Mouse (Mus musculus) urinary bladder, postnatal 10 days (tissue): ENCODE measurements around the gene Slc34a1.
"Not testable (repeated sequence)": the region's sequence is repeated elsewhere in the genome, so short reads cannot be mapped to it uniquely, and the experiment has no call there.

Source experiments
- DNase-seq: peaks from one replicate; pipeline ENCODE4 v3.0.0; 2022; ENCODE audit warnings: low spot score

Gene Slc34a1

DNA sequence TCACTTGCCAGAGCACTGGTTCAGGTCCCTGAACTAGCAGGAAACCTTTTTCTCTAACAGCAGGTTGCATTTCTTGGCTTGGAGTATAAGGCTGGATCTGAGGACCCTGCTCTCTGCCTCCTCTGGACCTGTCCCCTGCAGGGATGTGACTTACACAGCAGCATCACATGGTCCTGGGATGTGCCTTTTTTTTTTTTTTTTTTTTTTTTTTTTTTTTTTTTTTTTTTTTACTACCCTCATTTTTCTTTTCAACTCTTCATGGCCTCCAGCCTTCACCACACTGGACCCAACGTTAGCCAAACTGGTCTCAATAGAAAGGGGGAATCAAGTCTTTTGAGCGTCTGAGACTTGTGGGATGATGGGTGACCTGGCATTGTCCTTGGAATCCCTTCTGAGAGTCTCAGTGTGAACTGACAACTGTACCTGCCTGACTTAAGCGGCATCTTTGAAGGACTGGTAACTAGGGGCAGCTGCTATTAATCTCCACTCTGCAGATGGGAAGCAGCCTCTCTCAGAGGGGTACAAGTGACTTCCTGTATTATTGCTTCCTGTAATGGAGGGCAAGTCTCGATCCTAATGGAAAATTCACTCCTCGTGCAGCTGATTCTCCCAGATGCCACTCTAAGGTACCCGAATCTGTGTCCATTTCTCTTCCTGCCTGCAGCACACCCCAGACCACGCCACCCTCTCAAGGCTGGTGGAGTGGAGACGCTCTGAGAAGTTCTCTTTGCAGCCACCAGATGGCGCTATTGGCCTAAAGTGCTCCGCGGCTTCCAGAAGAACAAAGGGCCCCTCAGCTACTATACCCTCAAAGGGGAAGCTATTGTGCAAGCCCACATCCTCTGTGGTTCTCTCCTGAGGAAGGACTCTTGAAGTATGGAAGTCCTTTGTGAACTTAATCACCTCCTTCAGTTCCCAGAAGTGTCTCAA, 7.1 kb downstream of the Slc34a1 start:
- DNase-seq = peak; percentile 42

DNA sequence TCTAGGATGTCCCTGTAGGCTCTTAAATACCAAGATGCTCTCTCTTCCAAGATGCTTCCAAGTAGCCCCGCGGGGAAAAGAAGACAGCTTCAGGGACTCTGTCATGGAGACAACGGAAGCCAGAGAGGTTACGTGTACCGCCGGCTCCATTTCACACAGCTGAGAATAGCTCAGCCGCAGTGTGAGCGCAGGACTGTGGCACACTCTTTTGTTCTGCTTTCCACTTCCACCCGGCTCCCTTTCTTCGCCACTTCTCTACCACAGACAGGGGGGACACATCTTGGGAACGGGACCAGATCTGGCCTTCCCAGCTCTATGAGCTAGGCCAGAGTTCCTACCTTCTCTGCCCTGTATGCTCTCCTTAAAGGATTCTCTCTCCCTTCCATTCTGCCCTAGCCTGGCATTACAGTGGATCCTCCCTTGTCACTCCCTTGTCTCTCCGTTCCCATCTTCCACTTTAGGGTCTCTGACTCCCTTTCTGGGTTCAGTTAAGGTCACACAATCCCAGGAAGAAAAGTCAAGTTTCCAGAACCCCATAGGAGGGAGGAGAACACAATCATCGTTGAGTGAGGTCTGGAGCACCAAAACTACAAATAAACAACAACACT, 7.9 kb downstream of the Slc34a1 start:
- DNase-seq = no peak

DNA sequence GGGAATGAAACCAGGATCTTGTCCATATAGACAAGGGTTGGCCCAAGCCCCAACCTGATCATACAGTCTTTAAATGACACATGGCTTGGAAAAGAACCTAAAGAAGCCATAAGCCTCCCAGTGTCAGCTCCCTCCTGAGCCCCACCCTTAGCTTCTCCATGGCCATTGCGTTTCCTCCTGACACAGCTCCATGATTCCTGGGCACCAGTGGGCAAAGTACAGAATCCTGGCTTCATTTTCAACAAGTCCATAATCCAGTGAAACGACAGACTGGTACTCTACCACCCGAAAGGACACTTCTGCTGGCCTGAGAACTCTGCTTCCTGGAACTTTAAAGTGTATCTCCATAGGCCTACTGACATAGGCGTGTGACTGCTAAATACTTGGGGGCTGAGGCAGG, 9.4 kb downstream of the Slc34a1 start:
- DNase-seq = no peak

DNA sequence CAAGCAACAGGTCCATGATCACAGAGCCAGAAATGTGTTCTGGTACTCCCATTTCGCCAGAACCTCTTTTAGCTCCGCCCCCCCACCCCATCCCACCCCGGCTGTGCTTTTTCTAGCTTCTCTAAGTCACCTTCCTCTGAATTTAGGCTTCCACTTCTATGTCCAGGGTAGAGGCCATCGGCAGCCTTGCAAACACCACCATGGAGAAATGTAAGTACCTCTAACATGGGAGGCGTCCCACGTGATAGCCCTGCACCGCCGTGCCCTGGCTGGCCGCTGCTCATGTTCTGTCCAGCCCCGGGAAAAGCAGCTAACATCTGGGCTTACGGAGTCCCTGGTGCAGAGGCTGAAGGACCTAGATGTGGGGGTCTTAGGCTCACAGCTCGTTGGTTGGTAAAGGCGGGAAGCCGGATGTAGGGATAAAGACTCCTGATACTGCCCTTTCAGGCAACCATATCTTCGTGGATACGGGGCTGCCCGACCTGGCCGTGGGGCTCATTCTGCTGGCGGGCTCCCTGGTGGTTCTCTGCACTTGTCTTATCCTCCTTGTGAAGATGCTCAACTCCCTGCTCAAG, 10.6 kb downstream of the Slc34a1 start:
- DNase-seq = no peak

GRCm38 (mm10) chr13:55411826-55412225, 13.8 kb downstream of the Slc34a1 start:
- no peak for DNase-seq

- DNase-seq = no peak
Observed at GRCm38 (mm10) chr13:55412643-55413307, 14.8 kb downstream of the Slc34a1 start.

DNA sequence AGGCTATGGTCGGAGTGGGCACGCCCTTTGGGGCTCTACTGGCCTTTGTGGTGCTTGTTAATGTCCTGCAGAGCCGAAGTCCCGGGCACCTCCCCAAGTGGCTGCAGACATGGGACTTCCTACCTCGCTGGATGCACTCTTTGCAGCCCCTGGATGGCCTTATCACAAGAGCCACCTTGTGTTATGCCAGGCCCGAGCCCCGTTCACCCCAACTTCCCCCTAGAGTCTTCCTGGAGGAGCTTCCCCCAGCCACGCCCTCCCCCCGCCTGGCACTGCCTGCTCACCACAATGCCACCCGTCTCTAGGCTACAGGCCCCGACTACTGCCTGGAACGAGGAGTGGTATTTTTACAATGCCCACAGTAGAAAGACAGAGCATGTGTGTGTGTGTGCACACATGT, 15.3 kb downstream of the Slc34a1 start:
- no peak for DNase-seq

- DNase-seq = no peak
Observed at GRCm38 (mm10) chr13:55414743-55415380, 16.9 kb downstream of the Slc34a1 start, which contains the start of gene Pfn3. Gene Pfn3, minus strand, starts transcription at chr13:55415232.

GRCm38 (mm10) chr13:55418004-55418403, 20.0 kb downstream of the Slc34a1 start:
- peak; percentile 68 for DNase-seq

GRCm38 (mm10) chr13:55419142-55419541, 21.2 kb downstream of the Slc34a1 start:
- DNase-seq = no peak

DNA sequence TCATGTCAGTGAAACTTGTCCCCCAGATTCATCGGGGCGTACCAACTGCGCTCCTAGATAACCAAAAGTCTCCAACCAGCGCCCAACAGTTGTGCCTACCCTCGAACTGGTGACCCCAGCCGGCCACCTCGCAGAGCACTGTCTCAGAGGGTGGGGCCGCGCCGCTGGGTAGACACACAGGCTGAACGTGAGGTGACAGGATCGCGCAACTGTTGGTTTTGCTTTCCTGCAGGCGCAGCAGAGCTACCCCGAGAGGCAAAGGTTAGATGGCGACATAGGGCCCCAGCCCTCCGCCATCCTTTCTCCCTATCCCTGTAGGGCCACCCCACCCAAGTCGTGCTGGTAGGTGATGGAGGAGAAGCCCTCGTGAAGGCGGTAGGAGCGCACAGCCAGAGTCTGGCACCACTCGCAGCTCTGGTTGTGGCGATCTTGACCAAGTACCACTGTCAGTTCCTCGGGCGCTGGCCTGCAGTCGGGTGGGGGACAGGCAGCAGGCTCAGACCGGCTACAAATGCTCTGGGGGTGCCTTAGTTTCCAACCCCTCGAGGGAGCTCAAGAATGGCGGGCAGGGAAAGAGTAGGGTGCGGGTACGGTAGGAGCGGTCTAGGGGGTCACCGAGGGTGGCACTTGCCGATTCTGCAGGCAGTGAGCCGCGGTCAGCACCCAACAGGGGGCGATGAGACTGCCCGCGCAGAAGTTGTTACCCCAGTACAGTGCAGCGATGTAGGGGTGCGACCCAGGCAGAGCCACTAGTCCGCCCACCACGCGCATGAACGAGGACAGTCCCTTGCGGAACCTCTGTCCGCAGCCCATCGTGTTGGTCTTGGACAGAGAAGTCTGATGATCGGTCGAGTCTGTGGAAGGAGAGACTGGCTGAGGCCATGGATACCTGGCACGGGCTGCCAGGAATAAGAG, 22.3 kb downstream of the Slc34a1 start:
- no peak for DNase-seq

DNA sequence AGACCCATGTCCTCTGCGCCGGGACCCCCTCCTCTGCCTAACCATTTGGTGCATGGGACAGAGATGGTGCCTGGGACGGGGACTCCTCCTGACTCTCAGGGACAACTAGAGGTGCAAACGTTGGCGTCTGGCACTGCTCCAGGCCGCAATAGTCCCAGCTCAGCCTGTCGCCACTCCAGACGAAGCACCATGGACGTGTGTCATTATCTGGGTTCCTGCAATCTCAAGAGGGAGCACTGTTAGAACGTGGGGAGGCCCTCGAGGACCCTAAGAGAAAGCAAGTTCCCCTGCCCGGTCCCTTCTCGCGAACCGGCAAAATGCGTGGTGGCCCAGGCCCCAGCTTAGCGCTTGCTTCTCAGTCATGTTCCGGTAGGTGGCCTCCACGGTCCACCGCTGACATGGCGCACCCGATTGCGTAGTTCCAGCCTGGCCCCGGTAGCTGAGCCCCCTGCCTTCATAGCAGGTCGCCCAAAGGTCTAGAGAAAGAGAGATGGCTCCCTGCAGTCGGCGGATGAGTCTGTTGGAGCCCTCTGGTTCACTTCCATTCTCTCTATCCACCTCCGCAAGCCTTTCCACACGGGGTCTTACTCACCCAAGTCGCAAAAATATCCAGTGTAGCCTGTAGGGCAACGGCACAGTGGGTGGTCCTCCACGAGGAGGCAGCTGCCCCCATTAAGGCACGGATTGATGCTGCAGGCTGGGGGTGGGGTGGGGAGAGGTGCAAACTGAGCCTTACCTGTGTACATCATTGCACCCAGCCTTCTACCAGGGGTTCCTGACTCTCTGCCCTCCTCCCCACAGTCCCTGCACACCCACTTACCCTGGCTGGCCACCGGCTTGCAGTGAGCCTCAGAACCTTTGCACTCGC, 23.2 kb downstream of the Slc34a1 start:
- no peak for DNase-seq

DNA sequence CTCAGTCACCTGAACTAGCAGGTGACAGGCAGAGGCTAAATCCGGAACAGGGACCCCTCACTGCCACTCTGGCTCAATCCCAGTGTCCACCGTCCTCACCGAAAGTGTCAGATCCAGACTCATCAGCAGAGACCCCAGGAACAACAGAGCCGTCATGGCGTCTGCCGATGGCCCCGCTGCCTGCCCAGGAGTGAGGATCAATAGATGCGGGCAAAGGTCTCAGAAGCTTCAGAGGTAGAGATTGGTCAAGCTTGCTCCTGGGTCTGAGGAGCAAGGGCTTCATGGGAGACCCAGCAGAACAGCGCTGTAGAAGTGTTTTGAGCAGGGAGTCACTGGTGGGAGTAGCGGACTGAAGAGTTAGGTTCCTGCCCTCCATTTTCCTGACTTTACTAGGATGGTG, 28.6 kb downstream of the Slc34a1 start, which contains the start of gene F12:
TSS of gene F12 (minus strand) at position 181 of the 400 bp plus-strand sequence.
- no peak for DNase-seq

GRCm38 (mm10) chr13:55429226-55429888, 31.4 kb downstream of the Slc34a1 start:
- no peak for DNase-seq

DNA sequence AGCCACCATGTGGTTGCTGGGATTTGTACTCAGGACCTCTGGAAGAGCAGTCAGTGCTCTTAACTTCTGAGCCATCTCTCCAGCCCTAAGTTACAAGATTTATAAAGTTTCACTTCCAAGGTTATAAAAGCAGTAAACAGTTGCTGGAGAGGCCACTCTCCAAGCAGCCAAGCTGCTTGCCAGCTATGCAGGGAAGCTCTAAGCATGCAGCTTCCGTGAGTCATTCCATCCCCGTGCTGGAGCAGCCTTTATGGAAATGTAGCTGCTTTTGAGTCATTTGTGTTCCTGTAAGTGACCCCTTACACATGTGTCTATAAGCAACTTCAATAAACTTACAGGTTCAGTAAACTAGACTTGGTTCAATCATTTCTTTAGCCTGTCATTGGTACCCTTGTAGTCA, 32.6 kb downstream of the Slc34a1 start:
- DNase-seq = no peak

- DNase-seq = no peak
Observed at GRCm38 (mm10) chr13:55431889-55432685, 34.1 kb downstream of the Slc34a1 start.

DNA sequence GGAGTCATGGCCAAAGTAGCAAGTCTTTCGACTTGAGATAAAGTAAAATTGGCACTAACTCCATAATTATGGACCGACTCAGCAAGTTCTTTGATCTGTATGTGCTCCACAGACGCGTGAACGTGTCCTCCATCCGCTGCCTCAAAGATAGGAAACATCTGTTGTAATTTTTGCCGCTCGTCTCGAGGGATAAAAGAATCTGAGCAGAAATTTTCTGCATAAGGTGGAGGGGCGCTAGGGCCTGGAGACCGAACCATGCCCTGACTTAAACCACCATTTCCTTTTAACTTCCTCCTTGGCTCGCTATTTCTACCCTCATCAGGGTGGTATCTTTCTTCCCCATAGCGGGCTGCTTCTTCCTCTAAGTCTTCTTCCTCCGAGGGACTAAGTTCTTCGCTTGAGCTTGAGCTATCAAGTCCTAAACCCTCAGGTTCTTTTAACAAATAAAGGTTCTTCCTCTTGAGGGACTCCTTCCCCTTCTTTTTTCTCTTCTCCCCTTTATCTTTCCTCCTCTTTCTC, 39.2 kb downstream of the Slc34a1 start:
- not testable (repeated sequence) for DNase-seq

GRCm38 (mm10) chr13:55443799-55444285, 45.9 kb downstream of the Slc34a1 start:
- no peak for DNase-seq
